Mouse (Mus musculus) E14TG2a.4 (cell line): ENCODE data around the gene Celf2.

ENCODE experiments used
- CTCF ChIP-seq: conservative IDR thresholded peaks from 2 replicates; pipeline ENCODE4 v1.5.1; 2014; ENCODE audit warnings: low read length
- NANOG ChIP-seq: IDR thresholded peaks from 2 replicates; pipeline ENCODE4 v1.6.1; 2014; ENCODE audit warnings: borderline replicate concordance, low read length, mixed read lengths
- POU5F1 ChIP-seq: IDR thresholded peaks from 2 replicates; pipeline ENCODE4 v1.6.1; 2014; ENCODE audit warnings: low read length, borderline replicate concordance

DNA sequence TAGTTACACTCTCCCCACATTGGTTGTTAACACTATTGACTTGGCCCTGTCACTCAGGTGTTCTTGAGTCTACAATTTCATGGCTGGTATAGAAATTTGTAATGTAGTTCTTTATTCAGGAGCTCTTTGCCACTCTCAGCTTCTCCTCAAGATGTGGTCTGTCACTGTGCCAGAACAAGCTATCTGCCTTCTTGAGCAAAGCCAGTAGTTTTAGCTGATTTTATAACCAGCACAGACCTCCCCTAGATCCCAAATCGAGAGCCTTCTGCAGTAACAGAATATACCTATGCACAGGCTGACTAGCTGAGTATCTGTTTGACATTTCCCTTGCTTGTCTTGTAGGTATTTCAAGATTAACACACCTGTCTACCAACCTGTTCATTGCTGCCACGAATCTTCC is 386.0 kb downstream of the Celf2 start:
- no peak for TF ChIP-seq CTCF
- no peak for TF ChIP-seq POU5F1
- no peak for TF ChIP-seq NANOG
